Mouse (Mus musculus) spleen, adult 10 weeks (tissue): Measurements from ENCODE around the gene Lats1. TPM values are rescaled to one million over a fixed set of nuclear protein-coding genes. Genes with fewer than 3 reads are reported as not detected.

ENCODE experiments used
- polyA plus RNA-seq: library from polyadenylated mRNA; stranded (reverse); fragments of 350-450 nt; fragmentation: Illumina TruSeq; extraction: RNeasy Lipid Tissue Mini Kit (QIAGEN cat#74804); gene quantifications from one replicate; pipeline ENCODE4 v1.2.3, GENCODE M21; 2015; ENCODE audit warnings: low replicate concordance; ENCODE audit not compliant: insufficient read depth

The Lats1 gene
- 32.0 TPM for polyA plus RNA-seq

DNA sequence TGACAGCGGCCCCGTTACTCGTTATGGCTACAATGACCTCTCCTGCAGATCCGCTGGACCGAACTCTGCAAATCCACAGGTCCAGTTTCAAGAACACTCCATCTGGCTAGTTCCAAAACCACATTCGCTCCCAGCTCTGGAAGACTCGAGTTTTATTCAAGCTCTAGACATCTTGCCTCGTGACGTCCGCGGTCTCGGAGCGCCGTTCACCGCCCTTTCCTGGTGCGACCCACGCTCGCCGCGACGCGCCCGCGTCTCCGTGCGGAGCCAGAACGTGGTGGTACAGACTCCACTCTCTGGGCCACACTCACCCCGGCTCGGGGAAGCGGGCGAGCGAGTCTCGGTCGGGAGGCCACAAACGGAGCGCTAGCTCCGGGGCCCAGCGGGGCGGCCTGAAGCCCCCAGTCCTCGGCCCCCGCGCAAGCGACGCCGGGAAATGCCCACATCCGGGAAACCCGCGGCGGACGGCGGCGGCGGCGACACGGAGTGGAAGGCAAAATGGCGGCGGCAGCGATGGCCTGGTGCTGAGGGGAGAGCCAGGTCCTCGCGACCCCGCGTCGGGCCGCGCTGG, at the start of gene Lats1, which contains the start of gene Pcmt1:
TSS of gene Lats1 (plus strand) at position 484 of the 571 bp plus-strand sequence.
TSS of gene Pcmt1 (minus strand) at position 406 of the 571 bp plus-strand sequence.

GRCm38 (mm10) chr10:7667342-7667802, 13.6 kb upstream of the Lats1 start, which contains the start of gene Nup43:
Nup43 (plus strand) TSS chr10:7667503.

DNA sequence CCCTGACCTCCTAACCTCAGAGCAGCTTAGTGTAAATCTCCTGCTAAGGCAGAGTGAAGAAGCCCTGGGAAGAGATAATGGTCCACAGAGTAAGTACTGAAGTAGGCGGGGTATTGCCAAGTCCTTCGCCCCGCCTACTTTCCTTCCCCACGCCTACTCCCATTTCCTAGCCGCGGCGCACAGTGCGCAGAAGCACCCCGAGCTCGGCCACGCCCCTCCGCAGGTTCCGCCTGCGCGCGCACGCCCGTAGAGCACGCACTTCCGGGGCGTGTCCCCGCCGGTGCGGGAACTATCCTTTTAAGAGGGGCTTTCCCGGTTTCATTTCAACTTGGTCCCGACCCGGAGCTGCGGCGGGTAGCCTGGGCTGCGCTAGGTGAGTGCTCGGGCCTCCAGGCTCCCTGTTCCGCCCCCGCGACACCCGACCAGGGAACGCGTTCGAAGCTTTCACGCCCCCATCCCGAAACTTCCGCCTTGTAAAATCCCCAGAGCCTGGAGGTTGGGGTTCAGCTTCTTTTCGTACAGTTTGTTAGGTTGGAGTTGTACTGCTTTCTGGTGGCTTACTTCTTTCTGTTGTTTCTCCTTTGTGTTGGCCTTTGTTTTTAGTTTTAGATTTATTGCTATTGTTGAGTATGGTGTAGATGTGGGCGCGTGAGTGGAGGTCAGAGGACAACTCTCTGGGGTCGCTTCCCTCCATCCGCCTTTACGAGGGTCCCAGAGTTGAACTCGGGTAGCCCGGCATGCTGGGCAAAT, 44.9 kb downstream of the Lats1 start, which contains the start of gene Katna1:
TSS of gene Katna1 (plus strand) at position 250 of the 750 bp plus-strand sequence.

Other genes starting within 250 kb of the Lats1 start
- 16.8 TPM for gene Ulbp1, start 207.6 kb upstream of the Lats1 start, polyA plus RNA-seq
- gene Lrp11, start 91.4 kb upstream of the Lats1 start, polyA plus RNA-seq, result 1.9 TPM
- gene Nup43, start 13.7 kb upstream of the Lats1 start, polyA plus RNA-seq, result 28.4 TPM
- gene Pcmt1, start 78 bp upstream of the Lats1 start, polyA plus RNA-seq, result 73.1 TPM
- gene Katna1, start 44.8 kb downstream of the Lats1 start, polyA plus RNA-seq, result 54.5 TPM
- 60.1 TPM for gene Ginm1, start 111.6 kb downstream of the Lats1 start, polyA plus RNA-seq
- gene Ppil4, start 111.7 kb downstream of the Lats1 start, polyA plus RNA-seq, result 72.2 TPM
- gene Zc3h12d, start 151.3 kb downstream of the Lats1 start, polyA plus RNA-seq, result 55.3 TPM